Mouse (Mus musculus) spleen, postnatal 4 days (tissue): ENCODE results near the gene Olfr177.

Experiments
- DNase-seq, 2 experiments: peaks; one replicate each; pipeline ENCODE4 v3.0.0; 2022; ENCODE audit warnings: low spot score in 2 of 2

Olfr177 gene

GRCm38 (mm10) chr16:58874668-58875067, at the start of gene Olfr177:
Gene Olfr177 (minus strand): TSS chr16:58874768.
- DNase-seq, result no peak

- DNase-seq, result no peak
Observed at GRCm38 (mm10) chr16:58891963-58892362, 17.4 kb upstream of the Olfr177 start, which contains the start of gene Olfr178. Gene Olfr178 (minus strand): TSS chr16:58892063.

GRCm38 (mm10) chr16:58884416-58884815, 9.8 kb upstream of the Olfr177 start:
- no peak for DNase-seq

- no peak for DNase-seq
Observed at GRCm38 (mm10) chr16:58861479-58861878, 13.1 kb downstream of the Olfr177 start.

- DNase-seq, result no peak
Observed at GRCm38 (mm10) chr16:58860032-58860737, 14.4 kb downstream of the Olfr177 start.

GRCm38 (mm10) chr16:58826732-58827319, 47.7 kb downstream of the Olfr177 start, which contains the start of gene Olfr175-ps1:
Gene Olfr175-ps1 (minus strand): TSS chr16:58826782.
- DNase-seq, result no peak
